Mouse (Mus musculus): ENCODE measurements around the gene Kcnma1. TPM values are rescaled to one million over a fixed set of nuclear protein-coding genes. Genes with fewer than 3 reads are reported as not detected.

Gene Kcnma1
- total and polyA plus RNA-seq, 2 experiments: 0.18 TPM; not detected in 1

GRCm38 (mm10) chr14:23854946-23855345 is 159.3 kb downstream of the Kcnma1 start:
- TF ChIP-seq POLR2A (IDR thresholded peaks at IDR 0.05; ENCODE audit: extremely low read depth, insufficient read depth, low read length): no peak
- TF ChIP-seq CTCF (IDR thresholded peaks at IDR 0.05; ENCODE audit: low read depth, low read length): no peak
- H3K36me3 ChIP-seq (ENCODE audit: control insufficient read depth, insufficient read depth, low read length): no peaks in the 10 kb centered on the region
- H3K4me3 ChIP-seq (ENCODE audit: insufficient read depth, low read depth, low read length): no peak overlapping the region
- peak; percentile 33 for DNase-seq (ENCODE audit: extremely low read depth, low read depth, low spot score)
- H3K4me1 ChIP-seq (ENCODE audit: control insufficient read depth, insufficient read depth, low read length): no peaks in the 10 kb centered on the region
- no peaks in the 10 kb centered on the region for H3K27me3 ChIP-seq (ENCODE audit: control insufficient read depth, insufficient read depth, low read length)
- H3K79me2 ChIP-seq (ENCODE audit: control insufficient read depth, insufficient read depth, low read length): no peaks in the 10 kb centered on the region
- WGBS: 15% methylated on average over 2 of the region's 2 CpGs
- H3K27ac ChIP-seq (replicated peaks; ENCODE audit: insufficient read depth, low read depth, low read length): no peak overlapping the region
- H3K9ac ChIP-seq (ENCODE audit: low read depth, low read length): no peak overlapping the region

DNA sequence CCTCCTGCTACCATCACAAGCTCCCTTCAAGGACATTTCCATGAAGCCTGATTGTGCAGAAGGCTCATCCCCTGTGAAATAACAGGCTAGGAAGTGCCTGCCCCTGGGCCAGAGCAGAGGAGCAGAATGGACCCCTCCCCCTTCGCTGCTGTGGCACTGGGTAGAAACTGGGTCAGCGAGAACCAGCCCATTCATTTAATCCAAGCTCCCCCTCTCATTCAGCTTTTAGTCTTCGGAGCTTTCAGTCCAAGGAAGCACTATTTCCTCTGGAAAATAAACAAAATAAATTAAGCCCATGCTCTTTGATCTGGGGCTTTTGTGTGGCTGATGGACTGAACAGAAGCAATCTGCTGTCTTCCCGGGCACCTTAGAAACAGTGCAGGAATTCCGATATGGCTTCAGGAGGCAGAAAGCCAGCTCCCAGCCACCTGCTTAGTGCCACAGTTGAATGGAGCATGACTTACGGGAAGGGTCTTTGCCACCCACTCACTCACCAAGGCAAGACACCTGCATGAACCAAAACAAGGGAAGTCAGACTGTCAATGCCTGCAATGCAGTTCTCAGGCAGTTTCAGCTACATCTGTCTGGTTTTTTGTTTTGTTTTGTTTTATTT is 165.7 kb downstream of the Kcnma1 start:
- Histone ChIP-seq H3K36me3 (ENCODE audit: control insufficient read depth, insufficient read depth, low read length) (no peaks in the 10 kb centered on the region), H3K79me2 (ENCODE audit: control insufficient read depth, insufficient read depth, low read length) (no peaks in the 10 kb centered on the region), H3K4me3 (ENCODE audit: insufficient read depth, low read depth, low read length) (no peak overlapping the region), H3K27ac (replicated peaks; ENCODE audit: insufficient read depth, low read depth, low read length) (no peak overlapping the region), H3K27me3 (ENCODE audit: control insufficient read depth, insufficient read depth, low read length) (no peaks in the 10 kb centered on the region), H3K9ac (ENCODE audit: low read depth, low read length) (no peak overlapping the region), H3K4me1 (ENCODE audit: control insufficient read depth, insufficient read depth, low read length) (no peaks in the 10 kb centered on the region)
- DNase-seq (ENCODE audit: extremely low read depth, low read depth, low spot score): no peak
- 70% methylated on average over 6 of the region's 6 CpGs for WGBS
- TF ChIP-seq CTCF (IDR thresholded peaks at IDR 0.05; ENCODE audit: low read depth, low read length) (no peak), POLR2A (IDR thresholded peaks at IDR 0.05; ENCODE audit: extremely low read depth, insufficient read depth, low read length) (no peak)

DNA sequence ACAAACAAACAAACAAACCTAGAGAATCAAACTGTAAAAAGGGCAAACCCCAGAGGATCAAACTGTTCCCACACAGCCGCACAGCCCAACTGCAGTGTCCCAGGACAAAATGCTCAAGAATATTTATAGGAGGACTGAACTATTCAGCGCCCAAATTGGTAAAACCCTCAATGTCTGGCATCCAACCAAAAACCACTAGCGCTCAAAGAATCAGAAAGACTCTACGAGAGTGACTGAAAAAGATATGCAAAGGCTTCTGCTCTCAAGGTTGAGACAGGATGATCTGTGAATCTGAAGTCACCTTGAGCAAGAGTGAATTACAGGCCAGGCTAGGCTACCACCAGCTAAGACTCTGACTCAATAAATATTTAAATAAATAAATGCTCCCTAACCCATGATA is 167.6 kb downstream of the Kcnma1 start:
- Histone ChIP-seq H3K27me3 (ENCODE audit: control insufficient read depth, insufficient read depth, low read length) (no peaks in the 10 kb centered on the region), H3K4me1 (ENCODE audit: control insufficient read depth, insufficient read depth, low read length) (no peaks in the 10 kb centered on the region), H3K4me3 (ENCODE audit: insufficient read depth, low read depth, low read length) (no peak overlapping the region), H3K36me3 (ENCODE audit: control insufficient read depth, insufficient read depth, low read length) (no peaks in the 10 kb centered on the region), H3K79me2 (ENCODE audit: control insufficient read depth, insufficient read depth, low read length) (no peaks in the 10 kb centered on the region), H3K27ac (replicated peaks; ENCODE audit: insufficient read depth, low read depth, low read length) (no peak overlapping the region), H3K9ac (ENCODE audit: low read depth, low read length) (no peak overlapping the region)
- TF ChIP-seq CTCF (IDR thresholded peaks at IDR 0.05; ENCODE audit: low read depth, low read length): no peak
- WGBS: 89% methylated on average over 4 of the region's 4 CpGs
- DNase-seq (ENCODE audit: extremely low read depth, low read depth, low spot score): no peak

DNA sequence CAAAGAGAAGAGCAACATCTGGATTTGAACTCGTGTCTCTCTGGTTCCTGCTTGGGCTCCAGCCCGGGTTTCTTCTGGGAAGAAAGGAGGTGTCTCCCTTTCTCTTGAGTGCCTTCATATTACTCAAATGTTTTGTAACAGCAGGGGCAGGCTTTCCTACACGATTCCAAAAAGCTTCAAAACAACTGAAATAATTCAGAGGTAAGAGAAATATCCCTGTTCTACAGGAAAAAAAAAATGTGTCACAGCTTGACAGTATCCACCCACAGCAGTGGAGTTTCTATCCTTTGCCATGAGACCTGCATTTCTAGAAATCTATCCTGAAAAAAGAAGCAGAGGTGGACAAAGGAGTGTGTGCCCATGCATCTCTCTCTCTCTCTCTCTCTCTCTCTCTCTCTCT is 172.3 kb downstream of the Kcnma1 start:
- Histone ChIP-seq H3K4me1 (ENCODE audit: control insufficient read depth, insufficient read depth, low read length) (no peaks in the 10 kb centered on the region), H3K9ac (ENCODE audit: low read depth, low read length) (no peak overlapping the region), H3K27me3 (ENCODE audit: control insufficient read depth, insufficient read depth, low read length) (no peaks in the 10 kb centered on the region), H3K27ac (replicated peaks; ENCODE audit: insufficient read depth, low read depth, low read length) (no peak overlapping the region), H3K79me2 (ENCODE audit: control insufficient read depth, insufficient read depth, low read length) (no peaks in the 10 kb centered on the region), H3K36me3 (ENCODE audit: control insufficient read depth, insufficient read depth, low read length) (no peaks in the 10 kb centered on the region), H3K4me3 (ENCODE audit: insufficient read depth, low read depth, low read length) (no peak overlapping the region)
- TF ChIP-seq CTCF (IDR thresholded peaks at IDR 0.05; ENCODE audit: low read depth, low read length) (no peak), POLR2A (IDR thresholded peaks at IDR 0.05; ENCODE audit: extremely low read depth, insufficient read depth, low read length) (no peak)
- WGBS: 78% methylated on average over 3 of the region's 3 CpGs
- no peak for DNase-seq (ENCODE audit: extremely low read depth, low read depth, low spot score)

DNA sequence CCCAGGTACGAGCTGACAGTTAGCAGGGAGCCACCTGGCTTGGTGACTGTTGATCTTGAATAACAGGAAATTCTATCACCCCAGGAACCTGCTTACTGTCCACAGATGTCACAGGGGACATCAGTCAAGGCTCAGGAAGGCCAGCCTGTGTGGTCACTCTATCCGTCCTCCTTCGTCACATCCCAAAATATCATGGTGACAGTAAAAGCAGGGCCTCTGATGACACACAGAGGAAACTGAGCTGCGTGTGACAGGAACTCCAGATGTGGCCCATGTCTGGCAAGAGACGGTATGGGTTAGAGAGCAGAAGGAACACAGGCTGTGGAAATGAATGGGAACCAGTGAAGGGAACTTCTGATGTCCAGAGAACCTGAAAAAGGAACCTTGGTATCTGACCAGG is 174.7 kb downstream of the Kcnma1 start:
- Histone ChIP-seq H3K36me3 (ENCODE audit: control insufficient read depth, insufficient read depth, low read length) (no peaks in the 10 kb centered on the region), H3K4me1 (ENCODE audit: control insufficient read depth, insufficient read depth, low read length) (no peaks in the 10 kb centered on the region), H3K4me3 (ENCODE audit: insufficient read depth, low read depth, low read length) (no peak overlapping the region), H3K79me2 (ENCODE audit: control insufficient read depth, insufficient read depth, low read length) (no peaks in the 10 kb centered on the region), H3K27ac (replicated peaks; ENCODE audit: insufficient read depth, low read depth, low read length) (no peak overlapping the region), H3K27me3 (ENCODE audit: control insufficient read depth, insufficient read depth, low read length) (no peaks in the 10 kb centered on the region), H3K9ac (ENCODE audit: low read depth, low read length) (no peak overlapping the region)
- no peak for TF ChIP-seq POLR2A (IDR thresholded peaks at IDR 0.05; ENCODE audit: extremely low read depth, insufficient read depth, low read length)
- TF ChIP-seq CTCF (IDR thresholded peaks at IDR 0.05; ENCODE audit: low read depth, low read length): no peak
- 70% methylated on average over 5 of the region's 5 CpGs for WGBS
- DNase-seq (ENCODE audit: extremely low read depth, low read depth, low spot score): no peak

DNA sequence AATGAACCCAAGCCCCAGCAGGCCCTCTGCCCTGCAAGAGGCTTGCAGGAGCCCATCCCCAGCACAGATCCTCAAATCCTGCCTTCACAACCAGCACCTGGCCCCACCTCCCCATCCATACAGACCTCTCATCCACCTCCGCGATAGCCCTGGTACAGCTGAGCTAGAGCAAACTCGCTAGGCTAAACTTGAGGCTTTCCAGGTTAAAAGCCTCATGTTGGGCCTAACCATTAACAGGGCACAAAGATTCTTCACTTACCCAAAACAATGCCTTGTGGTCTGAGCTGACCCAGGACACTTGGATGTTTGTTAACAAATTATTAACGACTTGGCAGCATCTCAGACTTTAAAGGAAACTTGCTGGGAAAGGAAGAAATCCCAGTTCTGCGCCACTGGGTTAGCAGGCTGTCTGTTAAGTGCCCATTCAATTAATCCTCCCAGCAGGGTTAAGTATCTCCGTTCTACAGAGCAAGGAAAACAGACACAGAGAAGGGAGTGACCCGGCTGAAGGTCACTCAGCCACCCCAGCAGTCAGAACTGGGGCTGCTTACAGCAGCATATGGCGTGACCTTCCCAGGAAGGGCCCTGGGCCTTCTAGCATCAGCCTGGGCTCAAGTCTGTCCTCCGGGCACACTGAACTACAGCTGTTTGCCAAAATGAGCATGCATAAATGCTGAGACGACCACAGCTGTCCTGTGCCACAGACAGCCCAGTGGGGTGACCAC is 178.7 kb downstream of the Kcnma1 start:
- Histone ChIP-seq H3K4me3 (ENCODE audit: insufficient read depth, low read depth, low read length) (no peak overlapping the region), H3K27me3 (ENCODE audit: control insufficient read depth, insufficient read depth, low read length) (no peaks in the 10 kb centered on the region), H3K9ac (ENCODE audit: low read depth, low read length) (no peak overlapping the region), H3K27ac (replicated peaks; ENCODE audit: insufficient read depth, low read depth, low read length) (no peak overlapping the region), H3K36me3 (ENCODE audit: control insufficient read depth, insufficient read depth, low read length) (no peaks in the 10 kb centered on the region), H3K79me2 (ENCODE audit: control insufficient read depth, insufficient read depth, low read length) (no peaks in the 10 kb centered on the region), H3K4me1 (ENCODE audit: control insufficient read depth, insufficient read depth, low read length) (no peaks in the 10 kb centered on the region)
- TF ChIP-seq CTCF (IDR thresholded peaks at IDR 0.05; ENCODE audit: low read depth, low read length) (no peak), POLR2A (IDR thresholded peaks at IDR 0.05; ENCODE audit: extremely low read depth, insufficient read depth, low read length) (no peak)
- no peak for DNase-seq (ENCODE audit: extremely low read depth, low read depth, low spot score)
- 44% methylated on average over 10 of the region's 10 CpGs for WGBS

Measured in liver, adult 2 months (tissue).